Mouse (Mus musculus) right cerebral cortex, adult 18-20 months (tissue): ENCODE data around the gene Zfp598.

Experiments used
- DNase-seq: peaks from one replicate; pipeline ENCODE4 v3.0.0; 2022; ENCODE audit warnings: mixed read lengths

Zfp598 gene

GRCm38 (mm10) chr17:24669545-24670245 lies at the start of gene Zfp598:
Gene Zfp598 (plus strand): TSS chr17:24669687.
- DNase-seq: peak; percentile 96

- DNase-seq: no peak
These were observed 44.0 kb upstream of the Zfp598 start for GRCm38 (mm10) chr17:24625472-24625871.

GRCm38 (mm10) chr17:24628646-24629045 lies 40.8 kb upstream of the Zfp598 start:
- peak; percentile 59 for DNase-seq

GRCm38 (mm10) chr17:24630072-24630471 lies 39.4 kb upstream of the Zfp598 start:
- peak; percentile 59 for DNase-seq

- DNase-seq: peak; percentile 87
These were observed 37.2 kb upstream of the Zfp598 start, which contains the start of the genes Tsc2 and Nthl1 for GRCm38 (mm10) chr17:24632167-24632812. Gene Tsc2 (minus strand): TSS chr17:24632630. Gene Nthl1 (plus strand): TSS chr17:24632680.

- peak; percentile 25 for DNase-seq
These were observed 36.6 kb upstream of the Zfp598 start for GRCm38 (mm10) chr17:24632813-24633449.

- DNase-seq: no peak
These were observed 35.7 kb upstream of the Zfp598 start for GRCm38 (mm10) chr17:24633831-24634230.

GRCm38 (mm10) chr17:24635024-24635423 lies 34.5 kb upstream of the Zfp598 start:
- DNase-seq: peak; percentile 73

- DNase-seq: no peak
These were observed 33.8 kb upstream of the Zfp598 start for GRCm38 (mm10) chr17:24635694-24636093.

GRCm38 (mm10) chr17:24636781-24637481 lies 32.6 kb upstream of the Zfp598 start:
- DNase-seq: no peak

GRCm38 (mm10) chr17:24638214-24638613 lies 31.3 kb upstream of the Zfp598 start:
- no peak for DNase-seq

- no peak for DNase-seq
These were observed 30.6 kb upstream of the Zfp598 start for GRCm38 (mm10) chr17:24638840-24639239.

GRCm38 (mm10) chr17:24639571-24639988 lies 29.9 kb upstream of the Zfp598 start:
- DNase-seq: no peak

- no peak for DNase-seq
These were observed 29.4 kb upstream of the Zfp598 start for GRCm38 (mm10) chr17:24640119-24640518.

- no peak for DNase-seq
These were observed 28.9 kb upstream of the Zfp598 start for GRCm38 (mm10) chr17:24640581-24640980.

GRCm38 (mm10) chr17:24641944-24642343 lies 27.5 kb upstream of the Zfp598 start:
- no peak for DNase-seq

GRCm38 (mm10) chr17:24642791-24643343 lies 26.6 kb upstream of the Zfp598 start:
- DNase-seq: no peak

GRCm38 (mm10) chr17:24644030-24644715 lies 25.3 kb upstream of the Zfp598 start:
- DNase-seq: no peak

- peak; percentile 38 for DNase-seq
These were observed 24.4 kb upstream of the Zfp598 start for GRCm38 (mm10) chr17:24644875-24645721.

- no peak for DNase-seq
These were observed 23.6 kb upstream of the Zfp598 start for GRCm38 (mm10) chr17:24645916-24646315.

GRCm38 (mm10) chr17:24646381-24646780 lies 23.1 kb upstream of the Zfp598 start:
- no peak for DNase-seq
